Mouse (Mus musculus): ENCODE results near the gene Tmem44. TPM values are rescaled to one million over a fixed set of nuclear protein-coding genes. Genes with fewer than 3 reads are reported as not detected.

Gene Tmem44
- not detected for total RNA-seq (2023)

DNA sequence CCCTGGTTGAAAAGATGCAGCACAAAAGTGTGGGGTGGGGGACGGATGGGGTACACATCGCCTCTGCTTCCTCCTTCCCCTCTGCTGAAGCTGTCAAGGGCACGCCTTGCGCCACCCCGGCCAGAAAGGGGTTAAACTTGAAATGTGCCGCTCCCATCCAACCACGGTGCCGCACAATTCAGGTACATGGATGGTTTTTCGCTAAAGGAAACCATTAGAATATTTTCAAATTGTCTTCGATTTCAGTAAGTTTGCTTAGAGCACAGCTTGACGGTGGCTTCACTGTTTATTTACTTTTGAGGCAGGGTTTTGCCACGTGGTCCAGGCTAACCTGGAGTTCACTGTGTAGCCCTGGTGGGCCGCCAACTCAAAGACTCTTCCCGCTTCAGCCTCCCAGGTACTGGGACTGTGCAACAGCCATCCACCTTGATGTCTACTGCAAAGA is at the start of gene Tmem44:
TSS of gene Tmem44 (minus strand) at position 95 of the 445 bp plus-strand sequence.

GRCm38 (mm10) chr16:30599491-30600268 is 49.0 kb upstream of the Tmem44 start, which contains the start of gene Fam43a:
Gene Fam43a (plus strand): TSS chr16:30599723.

DNA sequence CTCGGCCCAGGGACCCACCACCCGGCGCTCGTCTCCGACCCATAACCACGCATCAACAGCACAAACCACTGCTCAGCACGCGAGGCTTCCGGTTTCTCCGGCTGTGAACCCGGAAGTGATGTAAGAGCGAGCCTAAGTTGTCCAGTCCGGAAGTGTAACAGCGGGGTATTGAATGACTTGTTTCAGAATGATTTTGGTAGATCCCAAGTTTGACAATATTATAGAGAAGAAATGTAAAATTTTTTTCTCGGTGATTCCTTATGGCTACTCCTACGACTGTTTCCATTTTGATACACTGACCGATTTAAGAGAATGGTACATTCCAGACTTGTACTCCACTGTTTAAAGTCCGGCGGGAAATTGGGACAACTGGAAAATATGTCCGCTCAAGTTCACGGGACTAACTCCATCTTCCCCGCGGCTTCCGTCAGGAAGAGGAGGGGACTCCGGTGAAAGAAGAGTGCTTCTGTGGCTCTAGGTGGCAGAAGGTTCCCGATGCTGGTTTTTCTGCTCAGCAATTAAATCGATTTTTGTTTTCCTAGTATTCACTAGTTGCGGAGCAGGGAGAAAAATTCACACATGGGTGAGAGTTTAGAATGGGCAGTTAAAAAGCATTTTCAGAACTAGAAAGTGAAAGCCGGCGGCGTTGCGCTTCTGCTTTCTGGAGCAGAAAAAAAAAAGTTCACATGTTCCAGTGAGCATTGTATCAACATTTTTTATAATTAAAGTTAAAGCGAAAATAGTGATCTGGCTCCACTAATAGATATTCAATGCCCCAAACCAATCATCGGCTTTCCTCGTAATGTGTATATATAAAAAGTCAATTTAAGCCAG is 37.1 kb upstream of the Tmem44 start, which contains the start of gene Lsg1:
TSS of gene Lsg1 (minus strand) at position 99 of the 834 bp plus-strand sequence.

Other genes starting within 250 kb of the Tmem44 start
- gene Gp5, start 240.1 kb downstream of the Tmem44 start, total RNA-seq (2023): 0.46 TPM
- 108 TPM for gene Atp13a3, start 144.9 kb downstream of the Tmem44 start, total RNA-seq (2023)
- 80.4 TPM for gene Lsg1, start 36.8 kb upstream of the Tmem44 start, total RNA-seq (2023)
- gene Fam43a, start 48.9 kb upstream of the Tmem44 start, total RNA-seq (2023): 18.8 TPM

Measured in CD8-positive naive resting alpha-beta T cell, adult 57 days (primary cell).